Mouse (Mus musculus): ENCODE results near the gene Fsd2. TPM values are rescaled to one million over a fixed set of nuclear protein-coding genes. Genes with fewer than 3 reads are reported as not detected.

Gene Fsd2
- polyA plus RNA-seq, 1 experiment from 2014 or later: 0.16 TPM

DNA sequence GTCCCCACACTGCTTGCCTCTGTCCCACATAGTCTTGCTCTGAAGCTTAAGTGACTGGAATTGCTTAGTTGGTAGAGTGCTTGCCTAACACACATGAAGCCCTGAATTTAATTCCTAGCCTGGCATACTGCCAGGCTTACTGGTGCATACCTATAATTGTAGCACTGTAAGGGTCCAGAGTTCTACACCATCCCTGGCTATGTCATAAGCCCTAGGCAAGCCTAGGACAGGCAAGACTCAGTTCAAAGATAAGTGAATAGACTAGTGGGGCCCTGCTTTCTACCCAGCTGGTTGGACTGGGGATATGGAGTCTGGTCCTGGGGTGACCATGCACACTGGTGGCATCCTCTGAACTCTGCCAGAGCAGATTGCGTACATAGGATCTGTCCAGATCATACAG is 30.9 kb upstream of the Fsd2 start:
- peaks cover 2% of the 10 kb centered on the region for H3K36me3 ChIP-seq (ENCODE audit: control insufficient read depth, insufficient read depth, low read length)
- ATAC-seq (ENCODE audit: insufficient read depth, low FRiP score, low TSS enrichment) (no peak), DNase-seq (ENCODE audit: low spot score) (no peak)
- 96% methylated on average over 1 of the region's 1 CpGs for WGBS
- H3K4me1 ChIP-seq (ENCODE audit: control insufficient read depth, insufficient read depth, low read length): no peaks in the 10 kb centered on the region
- H3K9me3 ChIP-seq (ENCODE audit: control insufficient read depth, low read length): no peaks in the 10 kb centered on the region
- no peak overlapping the region for H3K4me2 ChIP-seq (ENCODE audit: low read depth)
- no peak overlapping the region for H3K27ac ChIP-seq (ENCODE audit: low read depth, low read length)
- H3K27me3 ChIP-seq (ENCODE audit: control insufficient read depth, insufficient read depth, low read length): no peaks in the 10 kb centered on the region
- H3K4me3 ChIP-seq (ENCODE audit: low read depth, low read length): no peak overlapping the region
- no peak overlapping the region for H3K9ac ChIP-seq (ENCODE audit: low read length)

DNA sequence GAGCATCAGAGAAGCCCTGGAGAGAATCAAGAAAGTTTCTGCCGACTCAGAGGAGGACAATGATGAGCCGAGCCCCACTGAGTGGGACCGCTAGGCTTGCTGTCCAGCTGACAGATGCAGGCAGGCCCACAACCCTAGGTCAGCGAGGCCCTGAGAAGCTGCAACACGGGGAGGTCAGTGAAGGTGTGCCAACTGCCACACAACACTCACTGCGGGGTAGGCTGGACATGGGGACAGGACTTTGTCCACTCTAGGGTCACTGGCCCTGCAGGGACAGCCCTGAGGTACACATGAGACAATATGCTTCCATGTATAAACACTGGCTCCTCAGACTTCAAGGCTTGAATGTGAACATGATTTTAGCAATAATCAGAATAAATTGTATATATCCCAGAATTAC is 29.3 kb upstream of the Fsd2 start:
- ATAC-seq (ENCODE audit: insufficient read depth, low FRiP score, low TSS enrichment): no peak
- 82% methylated on average over 6 of the region's 6 CpGs for WGBS
- Histone ChIP-seq H3K9ac (ENCODE audit: low read length) (no peak overlapping the region), H3K4me1 (ENCODE audit: control insufficient read depth, insufficient read depth, low read length) (no peaks in the 10 kb centered on the region), H3K27me3 (ENCODE audit: control insufficient read depth, insufficient read depth, low read length) (no peaks in the 10 kb centered on the region), H3K4me3 (ENCODE audit: low read depth, low read length) (no peak overlapping the region), H3K9me3 (ENCODE audit: control insufficient read depth, low read length) (no peaks in the 10 kb centered on the region), H3K36me3 (ENCODE audit: control insufficient read depth, insufficient read depth, low read length) (peaks cover 2% of the 10 kb centered on the region), H3K4me2 (ENCODE audit: low read depth) (no peak overlapping the region), H3K27ac (ENCODE audit: low read depth, low read length) (no peak overlapping the region)
- no peak for DNase-seq (ENCODE audit: low spot score)

DNA sequence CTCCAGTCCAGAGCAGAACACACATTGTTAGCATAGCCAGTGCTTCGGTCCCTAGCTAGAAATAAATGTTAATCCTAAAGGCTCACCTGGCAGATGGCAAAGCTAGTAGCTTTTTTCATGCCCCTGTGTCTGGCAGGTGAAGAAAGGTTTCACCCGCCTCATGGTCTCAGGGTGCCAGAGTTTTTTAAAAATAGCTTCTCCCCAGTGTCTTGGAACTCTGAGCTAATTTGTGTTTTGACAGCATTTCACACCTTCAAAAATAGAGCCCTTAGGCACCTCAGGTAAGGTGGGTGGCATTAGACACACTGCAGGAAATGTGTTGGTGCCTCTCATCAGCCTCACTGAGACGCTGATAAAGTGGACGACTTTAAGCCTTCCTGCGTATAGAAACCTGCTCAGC is 28.3 kb upstream of the Fsd2 start:
- Histone ChIP-seq H3K27ac (ENCODE audit: low read depth, low read length) (no peak overlapping the region), H3K27me3 (ENCODE audit: control insufficient read depth, insufficient read depth, low read length) (no peaks in the 10 kb centered on the region), H3K36me3 (ENCODE audit: control insufficient read depth, insufficient read depth, low read length) (peaks cover 2% of the 10 kb centered on the region), H3K4me1 (ENCODE audit: control insufficient read depth, insufficient read depth, low read length) (no peaks in the 10 kb centered on the region), H3K9ac (ENCODE audit: low read length) (no peak overlapping the region), H3K4me2 (ENCODE audit: low read depth) (no peak overlapping the region), H3K9me3 (ENCODE audit: control insufficient read depth, low read length) (no peaks in the 10 kb centered on the region), H3K4me3 (ENCODE audit: low read depth, low read length) (no peak overlapping the region)
- ATAC-seq (ENCODE audit: insufficient read depth, low FRiP score, low TSS enrichment) (no peak), DNase-seq (ENCODE audit: low spot score) (no peak)
- 93% methylated on average over 5 of the region's 5 CpGs for WGBS

DNA sequence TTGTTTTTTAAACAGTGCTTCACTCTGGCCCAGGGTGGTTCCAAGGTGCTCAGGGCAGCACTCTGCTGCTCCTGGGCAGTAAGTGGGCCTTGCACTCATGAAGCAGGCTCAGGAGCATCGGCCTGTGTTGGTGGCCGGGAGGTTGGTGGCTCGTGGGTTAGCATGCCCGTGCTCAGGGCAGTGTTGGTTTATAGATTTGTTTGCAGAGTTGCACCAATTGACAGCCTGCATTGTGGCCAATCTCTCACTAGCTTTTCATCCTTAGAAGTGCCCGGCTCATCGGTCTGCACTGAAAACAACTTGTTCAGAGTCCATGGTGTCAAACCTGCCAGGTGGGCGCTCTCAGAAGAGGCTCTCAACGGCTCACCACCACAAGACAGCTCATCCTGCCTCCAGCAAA is 26.6 kb upstream of the Fsd2 start:
- Histone ChIP-seq H3K9ac (ENCODE audit: low read length) (no peak overlapping the region), H3K27ac (ENCODE audit: low read depth, low read length) (no peak overlapping the region), H3K4me1 (ENCODE audit: control insufficient read depth, insufficient read depth, low read length) (no peaks in the 10 kb centered on the region), H3K4me3 (ENCODE audit: low read depth, low read length) (no peak overlapping the region), H3K36me3 (ENCODE audit: control insufficient read depth, insufficient read depth, low read length) (peaks cover 2% of the 10 kb centered on the region), H3K9me3 (ENCODE audit: control insufficient read depth, low read length) (no peaks in the 10 kb centered on the region), H3K27me3 (ENCODE audit: control insufficient read depth, insufficient read depth, low read length) (no peaks in the 10 kb centered on the region), H3K4me2 (ENCODE audit: low read depth) (no peak overlapping the region)
- no peak for ATAC-seq (ENCODE audit: insufficient read depth, low FRiP score, low TSS enrichment)
- DNase-seq (ENCODE audit: low spot score): no peak
- WGBS: 96% methylated on average over 8 of the region's 8 CpGs

DNA sequence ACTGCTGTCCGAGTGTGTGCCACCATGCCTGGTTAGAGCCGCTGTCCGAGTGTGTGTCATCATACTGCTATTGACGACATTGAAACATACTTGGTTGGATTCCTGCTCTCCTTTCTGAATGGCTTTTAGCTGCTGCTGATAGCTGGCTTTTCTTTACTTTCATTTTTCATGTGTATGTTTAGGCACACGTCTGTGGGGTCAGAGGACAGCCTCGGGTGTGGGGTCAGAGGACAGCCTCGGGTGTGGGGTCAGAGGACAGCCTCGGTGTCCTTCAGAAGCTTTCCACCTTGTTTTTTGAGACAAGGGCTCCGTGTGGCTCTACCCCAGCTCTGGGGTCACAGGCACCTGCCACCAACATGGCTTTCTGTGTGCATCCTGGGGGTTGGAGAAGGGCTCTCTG is 25.9 kb upstream of the Fsd2 start:
- no peak for ATAC-seq (ENCODE audit: insufficient read depth, low FRiP score, low TSS enrichment)
- H3K36me3 ChIP-seq (ENCODE audit: control insufficient read depth, insufficient read depth, low read length): peaks cover 2% of the 10 kb centered on the region
- 91% methylated on average over 9 of the region's 9 CpGs for WGBS
- H3K4me1 ChIP-seq (ENCODE audit: control insufficient read depth, insufficient read depth, low read length): no peaks in the 10 kb centered on the region
- no peak overlapping the region for H3K4me3 ChIP-seq (ENCODE audit: low read depth, low read length)
- DNase-seq (ENCODE audit: low spot score): no peak
- no peak overlapping the region for H3K27ac ChIP-seq (ENCODE audit: low read depth, low read length)
- no peak overlapping the region for H3K9ac ChIP-seq (ENCODE audit: low read length)
- H3K4me2 ChIP-seq (ENCODE audit: low read depth): no peak overlapping the region
- no peaks in the 10 kb centered on the region for H3K9me3 ChIP-seq (ENCODE audit: control insufficient read depth, low read length)
- H3K27me3 ChIP-seq (ENCODE audit: control insufficient read depth, insufficient read depth, low read length): no peaks in the 10 kb centered on the region

DNA sequence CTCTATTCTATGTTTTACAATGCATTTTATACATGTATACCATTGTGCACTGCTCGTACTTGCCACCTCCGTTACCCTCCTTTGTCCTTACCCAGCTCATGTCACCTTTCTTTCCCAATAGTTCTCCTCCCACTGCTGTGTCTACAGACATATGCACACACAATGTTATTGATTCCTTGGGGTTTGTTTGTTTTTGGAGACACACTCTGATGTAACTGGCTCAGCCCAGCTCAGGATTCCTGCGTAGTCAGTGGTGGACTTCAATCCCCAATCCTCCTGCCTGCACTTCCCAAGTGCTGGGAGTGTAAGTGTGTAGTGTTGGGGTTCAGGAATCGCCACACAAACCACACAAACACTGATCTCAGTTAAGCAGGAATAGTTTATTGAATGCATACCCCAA is 20.5 kb upstream of the Fsd2 start:
- H3K4me3 ChIP-seq (ENCODE audit: low read depth, low read length): no peak overlapping the region
- 85% methylated on average over 4 of the region's 4 CpGs for WGBS
- H3K4me2 ChIP-seq (ENCODE audit: low read depth): no peak overlapping the region
- H3K9ac ChIP-seq (ENCODE audit: low read length): no peak overlapping the region
- H3K27ac ChIP-seq (ENCODE audit: low read depth, low read length): no peak overlapping the region
- H3K4me1 ChIP-seq (ENCODE audit: control insufficient read depth, insufficient read depth, low read length): no peaks in the 10 kb centered on the region
- H3K9me3 ChIP-seq (ENCODE audit: control insufficient read depth, low read length): no peaks in the 10 kb centered on the region
- no peaks in the 10 kb centered on the region; the same call in 1 of the 2 replicates for H3K36me3 ChIP-seq (ENCODE audit: control insufficient read depth, insufficient read depth, low read length)
- no peak for ATAC-seq (ENCODE audit: insufficient read depth, low FRiP score, low TSS enrichment)
- no peak for DNase-seq (ENCODE audit: low spot score)
- H3K27me3 ChIP-seq (ENCODE audit: control insufficient read depth, insufficient read depth, low read length): no peaks in the 10 kb centered on the region

DNA sequence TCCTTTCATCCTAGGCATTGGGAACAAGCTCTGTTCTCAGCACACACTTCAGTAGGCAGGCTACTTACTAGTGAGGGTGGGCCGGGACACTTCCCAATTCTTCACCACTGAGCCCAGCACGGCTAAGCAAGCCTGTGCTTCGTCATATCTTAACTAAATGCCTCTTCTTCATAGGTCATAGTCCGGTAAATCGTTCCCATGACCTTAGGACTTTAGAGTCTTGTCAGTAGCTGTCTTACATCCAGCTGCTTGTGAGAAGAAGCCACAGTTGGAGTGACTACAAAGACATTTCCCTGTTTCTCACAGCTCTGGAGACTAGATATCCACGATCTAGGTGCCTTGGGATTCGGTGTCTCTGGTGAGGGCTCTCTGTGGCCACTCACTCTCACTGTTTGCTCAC is 18.6 kb upstream of the Fsd2 start:
- no peak overlapping the region for H3K27ac ChIP-seq (ENCODE audit: low read depth, low read length)
- no peak overlapping the region for H3K4me2 ChIP-seq (ENCODE audit: low read depth)
- no peak overlapping the region for H3K4me3 ChIP-seq (ENCODE audit: low read depth, low read length)
- no peak overlapping the region for H3K9ac ChIP-seq (ENCODE audit: low read length)
- no peaks in the 10 kb centered on the region for H3K4me1 ChIP-seq (ENCODE audit: control insufficient read depth, insufficient read depth, low read length)
- no peaks in the 10 kb centered on the region for H3K27me3 ChIP-seq (ENCODE audit: control insufficient read depth, insufficient read depth, low read length)
- no peaks in the 10 kb centered on the region for H3K9me3 ChIP-seq (ENCODE audit: control insufficient read depth, low read length)
- H3K36me3 ChIP-seq (ENCODE audit: control insufficient read depth, insufficient read depth, low read length): no peaks in the 10 kb centered on the region; the same call in 1 of the 2 replicates
- 94% methylated on average over 7 of the region's 7 CpGs for WGBS
- DNase-seq (ENCODE audit: low spot score) (no peak), ATAC-seq (ENCODE audit: insufficient read depth, low FRiP score, low TSS enrichment) (no peak)

DNA sequence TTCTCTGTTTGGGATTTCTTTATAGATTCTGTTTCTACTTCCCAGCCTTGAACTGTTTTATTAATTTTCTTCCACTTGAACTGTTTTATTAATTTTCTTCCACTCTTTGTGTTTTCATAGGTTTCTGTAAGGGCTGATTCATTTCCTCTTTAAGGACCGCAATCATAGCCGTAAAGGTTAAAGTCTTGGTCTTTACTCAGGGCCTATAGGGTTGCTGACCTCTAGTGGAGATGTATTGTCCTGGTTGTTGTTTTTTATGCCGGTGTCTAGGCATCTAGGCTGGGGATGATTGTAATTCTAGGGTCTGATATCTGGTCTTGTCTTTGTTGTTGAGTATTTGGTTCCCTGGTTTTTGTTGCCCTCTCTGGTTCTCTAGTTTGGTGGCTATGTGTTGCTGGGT is 16.8 kb upstream of the Fsd2 start:
- H3K36me3 ChIP-seq (ENCODE audit: control insufficient read depth, insufficient read depth, low read length): peaks cover 2% of the 10 kb centered on the region
- no peak overlapping the region for H3K9ac ChIP-seq (ENCODE audit: low read length)
- H3K4me3 ChIP-seq (ENCODE audit: low read depth, low read length): no peak overlapping the region
- no peaks in the 10 kb centered on the region for H3K4me1 ChIP-seq (ENCODE audit: control insufficient read depth, insufficient read depth, low read length)
- DNase-seq (ENCODE audit: low spot score) (no peak), ATAC-seq (ENCODE audit: insufficient read depth, low FRiP score, low TSS enrichment) (no peak)
- whole genome bisulfite sequencing: 75% methylated on average over 3 of the region's 3 CpGs
- H3K27ac ChIP-seq (ENCODE audit: low read depth, low read length): no peak overlapping the region
- no peaks in the 10 kb centered on the region for H3K27me3 ChIP-seq (ENCODE audit: control insufficient read depth, insufficient read depth, low read length)
- no peak overlapping the region for H3K4me2 ChIP-seq (ENCODE audit: low read depth)
- H3K9me3 ChIP-seq (ENCODE audit: control insufficient read depth, low read length): no peaks in the 10 kb centered on the region

DNA sequence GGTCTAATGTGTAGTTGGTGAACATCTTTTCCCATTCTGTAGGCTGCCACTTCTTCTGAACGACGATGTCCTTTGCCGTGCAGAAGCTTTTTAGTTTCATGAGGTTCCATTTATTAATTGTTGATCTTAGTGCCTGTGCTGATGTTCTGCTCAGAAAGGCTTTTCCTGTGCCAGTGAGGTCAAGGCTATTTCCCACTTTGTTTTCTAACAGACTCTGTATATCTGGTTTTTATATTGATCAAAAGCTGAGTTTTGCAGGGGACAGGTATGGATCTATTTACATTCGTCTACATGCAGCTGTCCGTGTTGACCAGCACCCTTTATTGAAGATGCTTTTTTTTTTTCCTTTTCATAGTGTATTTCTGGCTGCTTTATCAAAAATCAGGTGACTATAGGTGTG is 12.6 kb upstream of the Fsd2 start:
- peaks cover 2% of the 10 kb centered on the region; the same call in 1 of the 2 replicates for H3K36me3 ChIP-seq (ENCODE audit: control insufficient read depth, insufficient read depth, low read length)
- H3K9ac ChIP-seq (ENCODE audit: low read length): no peak overlapping the region
- H3K4me1 ChIP-seq (ENCODE audit: control insufficient read depth, insufficient read depth, low read length): no peaks in the 10 kb centered on the region
- H3K27ac ChIP-seq (ENCODE audit: low read depth, low read length): no peak overlapping the region
- 96% methylated on average over 5 of the region's 5 CpGs for WGBS
- no peak overlapping the region for H3K4me3 ChIP-seq (ENCODE audit: low read depth, low read length)
- H3K4me2 ChIP-seq (ENCODE audit: low read depth): no peak overlapping the region
- DNase-seq (ENCODE audit: low spot score) (no peak), ATAC-seq (ENCODE audit: insufficient read depth, low FRiP score, low TSS enrichment) (no peak)
- H3K9me3 ChIP-seq (ENCODE audit: control insufficient read depth, low read length): no peaks in the 10 kb centered on the region
- H3K27me3 ChIP-seq (ENCODE audit: control insufficient read depth, insufficient read depth, low read length): no peaks in the 10 kb centered on the region

All from neural tube, embryonic 11.5 days (tissue).